Mouse (Mus musculus) neural tube, embryonic 12.5 days (tissue): Measurements from ENCODE around the gene Olfr1242. TPM values are rescaled to one million over a fixed set of nuclear protein-coding genes. Genes with fewer than 3 reads are reported as not detected.

Experiments used
- ATAC-seq: fragments of 200-750 bp; cut with Nextera tagmentation; 2 replicates; pipeline ENCODE4 v1.8.0; 2017; ENCODE audit warnings: low read depth, mild to moderate bottlenecking, moderate TSS enrichment, moderate library complexity; ENCODE audit not compliant: low FRiP score
- H3K27ac ChIP-seq: fragments of 300-500 bp; sonication (generic); 2 replicates; pipeline ENCODE4 v1.5.1; 2016
- H3K27me3 ChIP-seq: fragments of 300-500 bp; sonication (generic); replicated peaks from 2 replicates; pipeline ENCODE4 v1.6.1; 2016; ENCODE audit warnings: mild to moderate bottlenecking
- H3K36me3 ChIP-seq: fragments of 300-500 bp; sonication (generic); 2 replicates; pipeline ENCODE4 v1.6.1; 2016; ENCODE audit warnings: mild to moderate bottlenecking
- H3K4me1 ChIP-seq: fragments of 300-500 bp; sonication (generic); 2 replicates; pipeline ENCODE4 v1.6.1; 2016
- H3K4me2 ChIP-seq: fragments of 300-500 bp; sonication (generic); replicated peaks from 2 replicates; pipeline ENCODE4 v1.6.1; 2016; ENCODE audit warnings: mild to moderate bottlenecking
- H3K4me3 ChIP-seq: fragments of 300-500 bp; sonication (generic); 2 replicates; pipeline ENCODE4 v1.5.1; 2016
- H3K9ac ChIP-seq: fragments of 300-500 bp; sonication (generic); 2 replicates; pipeline ENCODE4 v1.6.1; 2016; ENCODE audit warnings: mild to moderate bottlenecking
- H3K9me3 ChIP-seq: fragments of 300-500 bp; sonication (generic); 2 replicates; pipeline ENCODE4 v1.6.1; 2016; ENCODE audit warnings: mild to moderate bottlenecking
- WGBS: fragments of 180-500 bp; shearing (Covaris S2); methylation state at CpG from one replicate; pipeline ENCODE4 v1.1.7; 2016; 5-methylcytosine and 5-hydroxymethylcytosine counted together
- polyA plus RNA-seq: library from polyadenylated mRNA; unstranded; fragments of >200 nt; fragmentation: Nextera tagmentation; extraction: Ambion mirVana; gene quantifications from 2 replicates; pipeline ENCODE4 v1.2.1, GENCODE M21; 2016

Gene Olfr1242
- not detected in 2 replicates for polyA plus RNA-seq

DNA sequence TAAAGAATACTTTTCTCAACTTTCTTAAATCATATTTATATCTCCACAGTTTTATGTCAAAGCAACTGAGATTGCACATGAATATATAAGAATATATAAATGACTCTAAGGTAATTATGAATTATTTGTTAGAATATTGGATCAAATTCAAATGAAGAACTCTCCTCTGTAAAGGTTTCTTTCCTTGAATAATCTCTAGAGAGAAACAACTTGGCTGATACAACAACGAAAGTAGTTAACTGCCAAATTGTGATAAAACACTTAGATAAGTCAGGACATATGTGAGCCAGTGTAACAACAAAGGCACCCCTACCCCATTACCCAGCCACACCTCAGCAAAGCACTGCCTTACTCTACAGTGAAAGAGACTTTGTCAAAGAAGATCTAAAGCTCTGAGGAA, at the start of gene Olfr1242:
TSS of gene Olfr1242 (minus strand) at position 101 of the 400 bp plus-strand sequence.
- Histone ChIP-seq H3K27ac (no peak within 1 kb of the TSS), H3K9me3 (no peaks in the 10 kb centered on the region), H3K4me3 (no peak within 1 kb of the TSS), H3K36me3 (no peaks in the 10 kb centered on the region), H3K9ac (no peak within 1 kb of the TSS), H3K27me3 (no peaks in the 10 kb centered on the region), H3K4me2 (no peak within 1 kb of the TSS), H3K4me1 (no peaks in the 10 kb centered on the region)
- whole genome bisulfite sequencing, result 87% methylated on average over 1 of the region's 1 CpGs
- no peak for ATAC-seq

DNA sequence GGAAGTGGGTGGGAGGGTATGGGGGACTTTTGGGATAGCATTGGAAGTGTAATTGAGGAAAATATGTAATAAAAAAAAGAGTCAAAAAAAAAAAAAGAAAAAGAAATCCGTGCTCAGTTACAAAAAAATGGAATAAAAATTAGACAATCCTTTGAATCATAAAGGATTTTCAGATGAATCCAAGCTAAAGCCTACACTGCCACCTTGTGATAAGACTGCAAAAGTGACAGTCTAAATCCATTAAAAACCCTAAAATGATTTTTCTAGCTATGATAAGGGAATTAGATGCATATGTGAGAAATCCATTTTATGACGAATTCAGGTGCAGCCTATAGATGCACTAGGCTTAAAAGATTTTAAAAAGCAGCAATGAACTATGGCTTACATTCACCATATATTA, 46.4 kb upstream of the Olfr1242 start:
- H3K9me3 ChIP-seq, result no peaks in the 10 kb centered on the region
- no peaks in the 10 kb centered on the region for H3K27me3 ChIP-seq
- H3K36me3 ChIP-seq, result no peaks in the 10 kb centered on the region
- no peak for ATAC-seq
- H3K27ac ChIP-seq, result no peak overlapping the region
- WGBS, result 54% methylated on average over 2 of the region's 2 CpGs
- H3K4me3 ChIP-seq, result no peak overlapping the region
- no peak overlapping the region for H3K4me2 ChIP-seq
- H3K9ac ChIP-seq, result no peak overlapping the region
- no peaks in the 10 kb centered on the region for H3K4me1 ChIP-seq

DNA sequence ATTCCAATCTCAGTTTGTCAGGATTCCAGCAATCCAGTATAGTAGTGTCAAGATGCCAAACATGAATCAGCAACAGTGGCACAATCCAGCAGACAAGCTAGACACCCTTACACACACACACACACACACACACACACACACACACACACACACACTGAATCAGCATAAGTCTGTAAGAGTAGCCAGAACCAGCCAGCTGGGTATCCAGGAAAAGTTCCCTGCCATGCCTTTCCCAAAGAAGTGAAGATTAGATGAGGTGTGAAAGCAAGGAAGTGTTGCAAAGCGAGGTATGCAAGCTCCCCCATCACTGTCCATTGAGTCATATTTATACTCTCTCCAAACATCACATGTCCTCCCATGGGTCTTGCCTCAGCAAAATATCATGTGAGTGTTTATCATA, 41.8 kb upstream of the Olfr1242 start:
- ATAC-seq, result no peak
- 61% methylated on average over 1 of the region's 1 CpGs for WGBS
- Histone ChIP-seq H3K4me1 (no peaks in the 10 kb centered on the region), H3K36me3 (no peaks in the 10 kb centered on the region), H3K27me3 (no peaks in the 10 kb centered on the region), H3K9me3 (no peaks in the 10 kb centered on the region), H3K9ac (no peak overlapping the region), H3K27ac (no peak overlapping the region), H3K4me2 (no peak overlapping the region), H3K4me3 (no peak overlapping the region)

DNA sequence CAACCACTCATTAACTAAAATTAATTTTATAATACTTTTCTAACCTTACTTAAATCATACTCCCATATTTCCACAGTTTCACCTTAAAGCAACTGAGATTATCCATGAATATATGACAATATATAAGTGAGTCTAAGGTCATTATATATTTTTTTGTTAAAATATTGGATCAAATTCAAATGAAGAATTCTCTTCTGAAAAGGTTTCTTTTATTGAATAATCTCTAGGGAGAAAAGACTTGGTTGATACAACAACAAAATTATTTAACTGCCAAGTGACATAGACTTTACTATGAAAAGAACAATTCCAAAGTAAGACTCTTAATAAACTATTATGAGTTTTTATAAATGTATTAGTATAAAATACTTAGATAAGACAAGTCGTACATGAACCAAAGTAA, 33.3 kb upstream of the Olfr1242 start, which contains the start of gene Olfr1243:
TSS of gene Olfr1243 (minus strand) at position 101 of the 400 bp plus-strand sequence.
- Histone ChIP-seq H3K4me2 (no peak within 1 kb of the TSS), H3K27ac (no peak within 1 kb of the TSS), H3K36me3 (no peaks in the 10 kb centered on the region), H3K4me1 (no peaks in the 10 kb centered on the region), H3K9me3 (no peaks in the 10 kb centered on the region), H3K27me3 (no peaks in the 10 kb centered on the region), H3K9ac (no peak within 1 kb of the TSS), H3K4me3 (no peak within 1 kb of the TSS)
- 80% methylated on average over 1 of the region's 1 CpGs for WGBS
- ATAC-seq, result no peak

DNA sequence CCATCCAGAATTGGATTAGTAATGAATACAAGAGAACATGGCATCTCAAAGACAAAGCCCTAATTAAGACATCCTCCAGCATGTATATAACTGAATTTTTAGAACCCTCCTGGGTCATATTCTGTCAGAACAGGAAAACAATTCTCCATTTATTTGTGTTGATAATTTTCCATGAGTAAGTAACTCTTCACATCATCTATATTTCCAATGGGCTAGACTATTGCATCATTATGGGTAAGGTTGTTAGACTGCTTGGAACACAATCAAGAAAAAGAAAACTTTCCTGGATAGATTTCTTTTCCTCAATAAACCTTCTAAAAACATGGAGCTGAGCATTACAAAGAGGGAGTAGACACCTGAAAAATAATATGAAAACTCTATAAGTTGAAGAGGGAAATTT, 11.1 kb downstream of the Olfr1242 start, which contains the start of gene Olfr1241:
TSS of gene Olfr1241 (minus strand) at position 101 of the 400 bp plus-strand sequence.
- Histone ChIP-seq H3K27me3 (no peaks in the 10 kb centered on the region), H3K27ac (no peak within 1 kb of the TSS), H3K36me3 (no peaks in the 10 kb centered on the region), H3K4me1 (no peaks in the 10 kb centered on the region), H3K9ac (no peak within 1 kb of the TSS), H3K4me3 (no peak within 1 kb of the TSS), H3K4me2 (no peak within 1 kb of the TSS), H3K9me3 (no peaks in the 10 kb centered on the region)
- no peak for ATAC-seq

DNA sequence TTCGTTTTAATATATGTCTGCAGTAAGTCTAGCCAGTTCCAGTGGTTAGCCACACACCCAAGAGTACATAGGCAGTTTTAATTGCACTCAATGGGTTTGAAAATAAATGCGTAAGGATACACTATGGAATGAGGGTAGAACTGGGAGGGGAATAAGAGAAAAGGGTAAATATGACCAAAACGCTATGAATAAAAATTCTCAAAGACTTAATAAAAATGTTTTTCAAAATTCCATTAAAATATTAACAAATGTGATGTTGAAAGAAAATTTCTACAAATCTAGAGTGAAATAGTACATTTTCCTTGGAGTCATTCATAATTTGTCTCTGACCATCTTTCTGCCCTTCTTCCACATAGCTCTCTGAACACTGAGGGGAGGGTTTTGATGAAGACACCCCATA, 55.2 kb downstream of the Olfr1242 start, which contains the start of gene Olfr1240:
TSS of gene Olfr1240 (minus strand) at position 101 of the 400 bp plus-strand sequence.
- no peak for ATAC-seq
- 87% methylated on average over 3 of the region's 3 CpGs for WGBS

More for the DNA sequence above, 55.2 kb downstream of the Olfr1242 start, which contains the start of gene Olfr1240:
- H3K9ac ChIP-seq, result no peak within 1 kb of the TSS
- no peaks in the 10 kb centered on the region for H3K36me3 ChIP-seq
- H3K4me1 ChIP-seq, result no peaks in the 10 kb centered on the region
- H3K9me3 ChIP-seq, result no peaks in the 10 kb centered on the region
- H3K4me2 ChIP-seq, result no peak within 1 kb of the TSS
- H3K4me3 ChIP-seq, result no peak within 1 kb of the TSS
- H3K27me3 ChIP-seq, result no peaks in the 10 kb centered on the region
- H3K27ac ChIP-seq, result no peak within 1 kb of the TSS

Other genes starting within 250 kb of the Olfr1242 start
- gene Olfr1228, start 244.3 kb downstream of the Olfr1242 start, polyA plus RNA-seq, result not detected in 2 replicates
- gene Olfr1229, start 210.3 kb downstream of the Olfr1242 start, polyA plus RNA-seq, result not detected in 2 replicates
- not detected in 2 replicates for gene Olfr1230, start 201.1 kb downstream of the Olfr1242 start, polyA plus RNA-seq
- not detected in 2 replicates for gene Olfr1231, start 191.3 kb downstream of the Olfr1242 start, polyA plus RNA-seq
- not detected in 2 replicates for gene Olfr1232, start 168.7 kb downstream of the Olfr1242 start, polyA plus RNA-seq
- not detected in 2 replicates for gene Olfr1233, start 155.9 kb downstream of the Olfr1242 start, polyA plus RNA-seq
- not detected in 2 replicates for gene Olfr1234, start 133.5 kb downstream of the Olfr1242 start, polyA plus RNA-seq
- not detected in 2 replicates for gene Olfr1238, start 88.7 kb downstream of the Olfr1242 start, polyA plus RNA-seq
- gene Olfr1239, start 77.9 kb downstream of the Olfr1242 start, polyA plus RNA-seq, result not detected in 2 replicates
- gene Olfr1240, start 55.3 kb downstream of the Olfr1242 start, polyA plus RNA-seq, result not detected in 2 replicates
- not detected in 2 replicates for gene Olfr1241, start 11.2 kb downstream of the Olfr1242 start, polyA plus RNA-seq
- not detected in 2 replicates for gene Olfr1243, start 33.2 kb upstream of the Olfr1242 start, polyA plus RNA-seq
- gene Olfr1245, start 80.1 kb upstream of the Olfr1242 start, polyA plus RNA-seq, result not detected in 2 replicates
- gene Olfr1246, start 94.8 kb upstream of the Olfr1242 start, polyA plus RNA-seq, result not detected in 2 replicates
- gene Olfr1247, start 115.8 kb upstream of the Olfr1242 start, polyA plus RNA-seq, result not detected in 2 replicates
- not detected in 2 replicates for gene Olfr1248, start 119.9 kb upstream of the Olfr1242 start, polyA plus RNA-seq
- not detected in 2 replicates for gene Olfr1249, start 136.6 kb upstream of the Olfr1242 start, polyA plus RNA-seq
- gene Olfr1250, start 163.1 kb upstream of the Olfr1242 start, polyA plus RNA-seq, result not detected in 2 replicates
- gene Olfr1251, start 173.6 kb upstream of the Olfr1242 start, polyA plus RNA-seq, result not detected in 2 replicates
- gene Olfr1252, start 226.7 kb upstream of the Olfr1242 start, polyA plus RNA-seq, result not detected in 2 replicates